Mouse (Mus musculus) E14TG2a.4 (cell line): ENCODE results near the gene Map3k13.

Source experiments
- CTCF ChIP-seq: conservative IDR thresholded peaks from 2 replicates; pipeline ENCODE4 v1.5.1; 2014; ENCODE audit warnings: low read length
- NANOG ChIP-seq: IDR thresholded peaks from 2 replicates; pipeline ENCODE4 v1.6.1; 2014; ENCODE audit warnings: borderline replicate concordance, low read length, mixed read lengths
- POU5F1 ChIP-seq: IDR thresholded peaks from 2 replicates; pipeline ENCODE4 v1.6.1; 2014; ENCODE audit warnings: low read length, borderline replicate concordance

- TF ChIP-seq CTCF (no peak), NANOG (no peak), POU5F1 (no peak)
Measured at GRCm38 (mm10) chr16:21977347-21977746, 183.2 kb downstream of the Map3k13 start.
